Mouse (Mus musculus) layer of hippocampus, postnatal 10 days (tissue): Measurements from ENCODE around the gene Atp6v1c2. TPM values are rescaled to one million over a fixed set of nuclear protein-coding genes. Genes with fewer than 3 reads are reported as not detected.

ENCODE experiments used
- DNase-seq, 2 experiments: peaks; one replicate each; pipeline ENCODE4 v3.0.0; 2021; ENCODE audit warnings: low spot score in 2 of 2
- microRNA-seq, 2 experiments: library from miRNA; unstranded; fragments of <30 nt; microRNA quantifications; one replicate each; pipeline ENCODE4 v1.2.0; 2021
- total RNA-seq, 2 experiments: library from RNA; stranded (reverse); gene quantifications; 2 replicates each; pipeline ENCODE4 v1.2.3; 2021

The Atp6v1c2 gene
- total RNA-seq, 2 experiments from 2014 or later = 2.6 to 4.0 TPM

DNA sequence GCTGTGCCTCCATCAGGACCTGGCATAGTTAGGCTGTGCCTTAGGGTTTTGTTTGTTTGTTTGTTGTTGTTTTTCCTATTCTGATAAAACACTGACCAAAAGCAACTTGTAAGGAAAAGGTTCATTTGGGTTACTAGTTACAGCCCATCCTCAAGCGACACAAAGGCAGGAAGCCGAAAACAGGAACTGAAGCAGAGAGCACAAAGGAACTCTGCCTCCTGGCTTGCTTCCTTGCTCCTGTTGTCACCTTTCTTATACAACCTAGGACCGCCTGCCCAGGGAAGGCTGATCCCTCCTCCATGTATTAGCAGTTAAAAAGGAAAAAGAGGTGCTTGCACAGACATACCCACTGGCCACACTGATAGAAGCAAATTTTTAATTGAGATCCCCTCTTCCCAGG is 65.3 kb downstream of the Atp6v1c2 start:
- DNase-seq = no peak

DNA sequence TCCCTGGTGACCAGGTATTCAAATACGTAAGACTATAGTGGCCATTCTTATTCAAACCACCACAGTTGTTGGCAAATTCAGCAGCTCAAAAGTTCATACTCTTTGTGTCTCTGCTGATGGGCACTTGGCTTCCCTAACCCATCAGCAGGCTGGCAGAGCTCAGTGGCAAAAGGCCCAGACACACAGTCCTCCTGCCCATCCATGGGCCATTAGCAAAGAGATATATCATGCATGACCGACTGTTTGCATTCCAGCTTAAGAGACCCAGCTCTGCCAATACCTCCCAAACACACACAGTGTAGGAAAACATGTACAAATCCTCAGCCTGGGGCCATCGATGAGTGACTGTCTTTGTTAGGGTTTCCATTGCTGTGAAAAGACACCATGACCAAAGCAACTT is 68.2 kb downstream of the Atp6v1c2 start:
- no peak for DNase-seq

DNA sequence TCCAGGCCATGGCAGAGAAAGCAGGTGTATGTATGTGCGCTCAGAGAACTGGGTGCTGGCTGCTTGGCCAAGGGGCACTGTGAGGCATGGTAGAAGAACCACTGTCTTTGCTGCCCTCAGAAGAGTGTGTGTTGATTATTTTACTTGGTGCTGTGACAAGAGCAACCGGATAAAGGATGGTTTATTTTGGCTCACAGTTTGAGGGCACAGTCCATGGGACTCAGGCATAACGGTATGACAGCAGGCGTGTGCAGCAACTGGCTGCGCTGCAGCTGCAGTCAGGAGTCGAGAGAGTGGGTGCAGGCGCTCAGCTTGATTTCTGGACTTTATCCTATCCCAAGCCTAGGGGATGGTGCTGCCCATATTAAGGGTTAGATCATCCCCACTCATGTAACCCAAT is 70.7 kb downstream of the Atp6v1c2 start:
- no peak for DNase-seq

GRCm38 (mm10) chr12:17256905-17257304 is 72.3 kb downstream of the Atp6v1c2 start:
- peak; percentile 59 to 72 for DNase-seq

- peak in 1 of 2 experiments; percentile 47 for DNase-seq
Measured at GRCm38 (mm10) chr12:17255602-17256001, 73.6 kb downstream of the Atp6v1c2 start.

GRCm38 (mm10) chr12:17253069-17253468 is 76.1 kb downstream of the Atp6v1c2 start:
- DNase-seq = peak; percentile 78 to 81

- no peak for DNase-seq
Measured at GRCm38 (mm10) chr12:17250962-17251361, 78.2 kb downstream of the Atp6v1c2 start.

DNA sequence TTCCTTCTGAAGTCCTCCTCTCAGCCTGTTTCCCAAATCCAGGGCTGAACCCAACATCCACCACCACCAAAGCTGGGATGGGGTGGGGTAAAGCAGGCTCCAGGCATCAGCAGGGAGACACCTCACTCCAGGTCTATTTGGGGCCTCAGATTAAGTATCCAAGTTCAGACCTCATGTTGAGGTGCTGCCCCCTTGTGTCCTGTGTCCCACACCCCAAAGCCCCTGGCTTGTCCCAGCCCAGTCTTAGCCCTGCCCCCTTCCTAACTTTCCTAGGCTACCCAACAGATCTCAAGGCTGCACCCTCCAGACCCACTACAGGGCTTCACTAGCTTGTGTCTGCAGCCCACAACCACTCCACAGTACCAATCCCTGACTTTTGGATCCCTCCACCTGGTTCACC is 87.1 kb downstream of the Atp6v1c2 start:
- DNase-seq = no peak

DNA sequence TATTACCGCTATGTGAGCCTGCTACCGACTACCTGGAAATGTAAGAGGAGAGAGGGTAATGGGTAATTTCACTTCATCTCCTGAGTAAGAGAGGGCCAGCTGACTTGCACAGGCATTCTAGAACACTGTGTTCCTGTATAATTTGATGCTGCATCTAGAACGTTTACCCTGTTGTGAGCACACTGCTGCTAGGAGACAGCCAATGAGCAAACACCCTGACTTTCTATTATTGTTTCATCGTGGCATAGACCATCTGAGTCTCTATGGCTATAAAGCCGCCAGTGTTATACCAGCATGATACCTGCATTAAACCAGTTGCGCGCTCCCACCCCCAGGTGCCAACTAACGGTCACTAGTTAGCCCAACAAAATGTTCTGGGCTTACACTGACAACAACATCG is 87.5 kb downstream of the Atp6v1c2 start:
- no peak for DNase-seq

DNA sequence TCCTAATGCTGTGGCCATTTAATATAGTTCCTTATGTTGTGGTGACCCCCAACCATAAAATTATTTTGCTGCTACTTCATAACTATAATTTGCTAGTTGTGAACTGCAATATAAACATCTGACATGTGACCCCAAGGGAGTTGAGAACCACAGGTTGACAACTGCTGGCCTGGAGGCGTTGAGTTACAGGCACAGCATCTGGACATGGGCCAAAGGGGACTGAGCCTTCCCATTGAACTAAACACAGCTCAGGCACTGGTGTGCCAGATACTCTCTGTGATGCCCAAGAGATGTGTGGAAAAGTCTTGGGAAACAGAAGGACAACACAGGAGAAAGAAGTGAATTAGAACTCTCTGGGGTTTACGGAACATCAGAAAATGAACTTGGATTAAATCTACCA is 88.1 kb downstream of the Atp6v1c2 start:
- no peak for DNase-seq

DNA sequence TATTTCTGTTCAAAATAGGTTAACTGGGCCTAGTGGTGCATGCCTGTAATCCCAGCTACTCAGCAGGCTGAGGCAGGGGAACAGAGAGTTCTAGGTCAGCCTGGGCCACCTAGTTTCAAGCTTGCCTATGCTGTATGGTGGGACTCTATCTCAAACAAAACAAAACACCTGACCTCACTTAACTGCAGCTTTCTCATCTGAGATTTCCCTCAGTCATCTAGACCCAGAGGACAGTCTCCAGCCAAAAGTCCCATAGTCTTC is 89.8 kb downstream of the Atp6v1c2 start:
- DNase-seq = no peak

- no peak for DNase-seq
Measured at GRCm38 (mm10) chr12:17238588-17239427, 90.4 kb downstream of the Atp6v1c2 start.

DNA sequence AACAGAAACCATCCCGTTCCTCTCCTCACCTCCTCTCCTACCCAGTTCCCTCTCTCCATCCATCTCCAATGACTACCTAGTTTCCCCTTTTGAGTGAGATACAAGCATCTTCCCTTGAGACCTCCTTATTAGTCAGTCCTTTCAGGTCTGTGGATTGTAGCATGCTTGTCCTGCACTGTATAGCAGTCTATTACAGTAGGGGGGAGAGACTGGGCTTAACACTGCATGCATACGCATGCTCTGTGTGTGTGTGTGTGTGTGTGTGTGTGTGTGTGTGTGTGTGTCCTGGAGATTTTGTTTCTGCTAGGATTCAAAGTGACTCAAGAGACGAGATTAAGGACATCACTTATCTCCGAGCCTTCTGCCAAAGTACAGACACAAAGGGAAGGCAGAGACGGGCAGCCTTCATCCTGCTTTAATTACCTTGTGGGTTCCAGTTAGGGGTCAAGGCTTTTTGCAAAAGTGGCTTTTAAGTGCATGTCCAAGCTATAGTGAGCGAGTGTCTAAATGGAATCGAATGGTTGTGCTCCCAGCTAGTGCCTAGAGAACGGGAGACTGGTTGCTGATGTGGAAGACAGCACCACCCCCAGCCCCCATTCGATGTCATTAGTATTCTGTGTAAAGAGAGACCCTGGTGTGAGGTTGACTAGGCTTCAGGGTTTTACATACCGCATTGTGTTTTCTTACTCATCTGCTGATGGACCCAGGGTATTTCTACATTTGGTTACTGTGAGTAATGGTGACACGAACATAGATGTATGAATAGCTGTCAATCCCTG is 93.4 kb downstream of the Atp6v1c2 start:
- no peak for DNase-seq

Small RNAs within 50 kb of the gene (microRNA-seq; reads per million reads assigned to microRNA genes)
- gene Mir3066 = 4.7 to 7.1 reads per million in 2 experiments

Other genes starting within 250 kb of the Atp6v1c2 start
- 10 to 100 TPM; 26.8 to 29.6 TPM for gene Kcnf1, start 152.5 kb downstream of the Atp6v1c2 start, total RNA-seq
- 100 to 1,000 TPM; 119 to 129 TPM for gene Pdia6, start 62.8 kb downstream of the Atp6v1c2 start, total RNA-seq
- 10 to 100 TPM; 22.7 to 22.8 TPM for gene Nol10, start 19.1 kb upstream of the Atp6v1c2 start, total RNA-seq
- gene Odc1, start 215.4 kb upstream of the Atp6v1c2 start, total RNA-seq = 10 to 100 TPM; 92.5 to 94.8 TPM